Mouse (Mus musculus) cerebellum, postnatal 36 days (tissue): ENCODE results near the gene Ntm.
A peak's percentile ranks its signal among the peaks of the same experiment; 100 is the strongest.

Experiments used
- DNase-seq, 2 experiments: peaks; one replicate each; pipeline ENCODE4 v3.0.0; 2021 to 2022; ENCODE audit warnings: mixed read lengths in 2 of 2

Gene Ntm

DNA sequence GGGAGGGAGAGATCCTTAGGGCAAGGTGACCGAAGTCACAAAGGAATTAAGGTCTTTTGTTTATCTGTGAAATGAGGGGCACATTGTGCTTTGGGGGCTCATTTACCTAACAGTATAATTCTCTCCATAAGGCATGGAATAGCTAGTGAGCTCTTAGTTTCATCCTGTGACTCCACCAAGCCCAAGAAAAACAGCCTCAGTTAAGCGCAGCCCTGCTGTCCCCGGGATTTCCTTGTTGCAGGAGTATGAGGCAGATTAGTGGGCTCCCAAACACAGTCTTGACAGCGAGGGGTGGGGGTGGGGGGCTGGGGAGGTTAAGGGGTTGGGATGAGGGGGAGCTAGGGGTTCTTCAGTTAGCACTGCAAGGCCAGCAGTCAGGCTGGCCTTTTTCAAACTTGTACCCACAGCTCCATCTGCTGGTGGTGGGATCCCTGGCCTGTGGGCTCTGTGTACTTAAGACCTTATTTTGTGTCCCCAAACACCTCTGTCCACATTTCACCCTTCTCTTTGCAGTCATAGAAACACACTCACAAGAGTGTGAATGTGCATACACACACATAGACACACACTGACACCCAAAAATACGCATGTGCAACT is 504.9 kb downstream of the Ntm start:
- DNase-seq: peak; percentile 86 to 90

DNA sequence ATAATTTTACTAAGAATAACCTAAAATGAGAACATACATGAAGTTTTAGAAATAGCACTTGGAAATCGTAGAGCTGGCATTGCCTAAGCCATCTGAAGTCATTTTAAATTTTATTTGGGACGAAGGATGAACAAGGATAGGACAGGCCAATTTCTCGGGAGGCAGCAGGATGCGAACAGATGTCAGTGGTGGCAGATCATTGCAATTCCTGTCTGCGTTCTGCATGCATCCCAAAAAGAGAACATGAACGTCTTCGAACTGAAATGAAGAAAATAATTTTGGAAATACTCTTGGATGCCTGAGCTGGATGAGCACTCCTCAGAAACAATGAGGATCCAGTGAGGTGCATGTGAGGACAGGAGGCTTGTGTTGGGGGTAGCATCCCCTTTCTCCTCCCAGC is 506.9 kb downstream of the Ntm start:
- no peak for DNase-seq

DNA sequence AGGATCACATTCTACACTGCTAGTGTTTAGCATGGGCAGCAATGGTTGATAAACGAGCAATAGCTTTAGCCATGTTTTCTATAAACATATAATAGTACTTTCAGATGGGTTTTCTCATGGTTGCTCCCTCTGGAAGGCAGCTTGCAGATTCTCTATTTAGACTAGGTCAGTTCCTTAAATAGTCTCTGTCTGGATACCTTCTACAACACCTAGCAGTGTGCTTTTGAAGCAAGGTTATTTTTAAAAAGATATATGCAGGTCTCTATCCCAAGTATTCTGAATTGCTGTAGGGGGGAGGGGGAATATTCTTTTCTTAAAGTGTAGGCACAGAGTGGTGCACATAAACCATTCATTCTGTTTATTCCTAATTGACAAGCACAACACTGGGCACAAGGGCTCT is 511.7 kb downstream of the Ntm start:
- DNase-seq: no peak

DNA sequence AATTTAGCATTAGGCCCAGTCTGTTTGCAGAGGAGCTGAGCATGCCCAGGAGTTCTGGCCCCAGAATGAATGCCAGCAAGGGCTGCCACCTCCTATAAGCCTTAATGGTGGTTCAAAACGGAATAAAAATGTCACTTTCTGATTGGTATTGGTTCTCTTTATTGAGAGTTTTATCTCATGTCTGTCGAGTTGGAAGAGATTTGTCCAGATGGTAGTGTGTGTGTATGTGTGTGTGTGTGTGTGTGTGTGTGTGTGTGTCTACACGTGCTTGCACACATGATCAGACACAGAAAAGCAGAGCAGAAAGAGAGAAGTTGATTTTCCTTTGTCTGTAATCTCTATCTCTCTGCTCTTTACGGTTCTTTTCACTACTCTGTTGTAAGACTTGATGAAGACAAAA is 518.9 kb downstream of the Ntm start:
- DNase-seq: no peak

DNA sequence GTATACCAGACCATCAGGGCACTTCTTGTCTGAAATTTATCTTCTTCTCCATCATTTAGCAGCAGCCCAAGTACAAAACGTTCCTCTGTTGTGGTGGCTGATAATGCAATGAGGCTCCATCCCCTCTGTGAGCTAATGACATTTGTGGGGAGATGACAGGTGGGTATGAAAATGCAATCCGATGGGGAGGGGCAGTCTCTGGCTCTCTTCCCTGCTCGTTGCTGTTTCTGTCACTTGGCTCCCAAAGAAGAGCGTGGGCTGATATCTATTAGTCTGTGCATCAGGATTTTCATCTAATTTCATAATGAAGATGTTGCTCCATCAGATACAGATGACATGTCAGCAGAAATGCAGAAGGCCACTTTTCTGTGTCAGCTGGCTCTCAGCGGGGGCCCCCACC is 523.5 kb downstream of the Ntm start:
- no peak for DNase-seq

DNA sequence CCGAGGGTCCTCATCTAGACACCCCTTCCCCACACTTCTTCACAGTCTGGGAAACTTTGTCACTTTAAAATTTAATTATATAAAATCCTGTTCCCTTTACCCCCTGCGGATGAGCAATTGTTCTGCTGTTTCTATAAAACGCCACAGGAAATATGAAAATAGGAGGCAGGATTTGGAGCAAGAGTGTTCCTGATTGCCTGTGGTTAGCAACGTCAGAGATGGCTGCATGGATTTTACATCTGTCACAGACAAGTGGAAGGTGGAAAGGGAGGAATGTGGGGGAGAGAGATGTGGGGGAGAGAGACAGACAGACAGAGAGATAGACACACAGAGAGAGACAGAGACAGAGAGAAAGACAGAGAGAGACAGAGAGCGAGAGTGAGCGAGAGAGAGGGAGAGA is 528.3 kb downstream of the Ntm start:
- no peak for DNase-seq

DNA sequence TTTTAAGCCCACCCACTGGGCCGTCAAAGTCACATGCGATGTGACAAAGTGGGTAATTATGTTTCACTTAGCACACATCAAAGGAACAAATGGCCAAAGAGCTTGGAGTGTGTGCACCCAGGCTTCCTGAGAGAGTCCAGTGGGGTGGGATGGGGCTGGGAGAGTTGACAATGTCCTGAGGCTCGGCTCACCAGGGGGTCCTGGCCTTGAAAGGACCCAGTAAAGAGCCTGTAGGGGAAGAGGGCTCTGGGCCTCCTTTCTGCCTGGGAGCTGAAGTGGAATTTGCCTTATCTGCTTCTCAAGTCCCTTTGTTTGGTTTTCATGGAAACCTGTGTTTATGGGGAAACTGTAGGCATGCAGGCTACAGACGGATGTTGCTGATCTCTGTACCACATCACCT is 529.0 kb downstream of the Ntm start:
- no peak for DNase-seq

DNA sequence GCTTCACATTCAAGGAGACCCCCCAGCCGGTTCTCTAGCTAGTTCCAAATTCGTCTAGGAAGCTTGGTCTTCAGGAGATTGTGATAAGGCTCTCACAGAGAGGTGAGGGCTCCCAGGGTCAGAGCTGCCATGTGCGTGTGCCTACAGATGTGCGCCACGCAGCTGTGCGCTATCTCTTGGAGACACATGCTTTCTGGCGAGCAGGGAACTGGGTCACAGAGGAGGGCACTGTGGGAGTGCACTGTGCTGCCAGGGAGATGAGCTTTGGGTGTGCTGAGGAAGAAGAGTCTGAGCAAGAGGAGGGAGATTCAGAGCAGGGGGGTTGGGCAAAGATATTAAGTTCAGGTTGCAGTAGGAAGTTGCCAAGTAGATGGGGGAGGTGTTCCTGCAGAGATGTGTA is 529.8 kb downstream of the Ntm start:
- DNase-seq: no peak

DNA sequence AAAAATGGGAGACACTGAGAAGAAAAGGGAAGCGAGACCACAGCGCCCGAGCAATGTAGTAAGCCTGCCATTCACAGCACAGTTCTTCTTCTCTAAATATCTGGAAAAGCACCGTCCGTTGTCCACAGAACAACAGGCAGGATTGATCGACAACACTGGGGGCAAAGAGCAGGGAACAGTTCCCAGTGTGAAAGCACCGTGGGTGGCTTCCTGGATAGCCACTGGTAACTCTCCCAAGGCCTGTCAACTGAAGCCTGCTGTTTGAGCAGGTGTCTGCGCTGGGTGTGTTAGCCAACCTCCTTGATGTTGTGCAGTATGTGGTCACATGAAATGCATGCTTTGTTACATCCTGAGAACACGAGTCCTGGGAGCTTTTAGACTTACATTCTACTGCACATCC is 531.4 kb downstream of the Ntm start:
- DNase-seq: no peak

DNA sequence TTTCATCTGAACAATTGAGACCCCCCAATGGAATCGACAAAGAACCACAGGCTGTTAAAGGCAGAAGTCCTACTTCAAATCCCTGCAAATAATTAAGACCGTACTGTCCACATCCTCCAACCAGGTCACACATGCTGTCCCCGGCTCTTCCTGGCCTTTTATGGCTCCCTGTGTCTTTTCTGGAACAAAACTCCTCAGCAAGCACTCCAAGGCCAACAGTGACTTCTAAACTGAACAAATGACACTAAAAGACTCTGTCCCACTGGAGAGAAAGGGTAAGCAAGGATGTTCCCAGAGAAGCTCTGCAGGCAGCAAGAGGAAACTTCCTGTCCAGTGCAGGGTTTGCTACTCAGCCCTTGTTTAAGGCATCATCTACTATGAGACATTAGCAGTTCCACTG is 532.8 kb downstream of the Ntm start:
- peak in 1 of 2 experiments; percentile 33 for DNase-seq

DNA sequence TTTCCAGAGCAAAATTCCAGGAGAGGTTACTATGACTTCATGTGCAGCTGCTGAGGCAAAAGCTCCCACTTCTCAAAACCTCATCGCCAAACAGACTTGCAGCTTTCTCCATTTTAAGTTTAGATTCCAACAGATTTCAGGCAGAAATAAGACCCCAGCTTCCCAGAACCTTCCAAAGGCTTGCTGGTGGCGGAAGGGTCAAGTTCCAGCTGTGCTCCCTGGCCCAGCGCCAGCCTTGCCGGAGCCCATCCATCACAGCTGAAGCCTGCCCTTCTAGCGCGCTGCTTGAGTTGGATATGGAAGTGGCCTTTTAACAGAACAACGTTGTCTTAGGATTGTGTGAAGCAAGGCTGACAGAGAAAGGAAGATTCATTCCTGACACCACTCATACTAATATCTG is 534.6 kb downstream of the Ntm start:
- peak in 1 of 2 experiments; percentile 15 for DNase-seq

DNA sequence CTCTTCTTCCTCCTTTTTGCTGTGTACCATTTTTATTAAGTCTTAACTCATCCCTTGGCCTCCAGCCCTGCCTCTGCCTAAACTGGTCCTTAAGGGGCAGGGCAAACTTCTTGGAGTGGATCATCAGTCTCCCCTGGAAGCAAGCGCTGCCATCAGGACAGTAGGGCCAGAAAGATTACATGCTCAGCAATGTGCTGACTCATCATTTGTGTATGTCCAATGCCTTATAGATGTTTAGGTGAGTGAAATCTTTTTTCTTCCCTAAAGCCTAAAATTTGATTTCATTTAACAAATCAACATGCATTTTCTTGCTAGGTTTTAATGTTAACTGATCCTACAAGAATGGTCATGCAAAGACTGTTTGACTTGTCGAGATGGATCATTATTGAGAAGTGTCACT is 536.7 kb downstream of the Ntm start:
- DNase-seq: no peak

DNA sequence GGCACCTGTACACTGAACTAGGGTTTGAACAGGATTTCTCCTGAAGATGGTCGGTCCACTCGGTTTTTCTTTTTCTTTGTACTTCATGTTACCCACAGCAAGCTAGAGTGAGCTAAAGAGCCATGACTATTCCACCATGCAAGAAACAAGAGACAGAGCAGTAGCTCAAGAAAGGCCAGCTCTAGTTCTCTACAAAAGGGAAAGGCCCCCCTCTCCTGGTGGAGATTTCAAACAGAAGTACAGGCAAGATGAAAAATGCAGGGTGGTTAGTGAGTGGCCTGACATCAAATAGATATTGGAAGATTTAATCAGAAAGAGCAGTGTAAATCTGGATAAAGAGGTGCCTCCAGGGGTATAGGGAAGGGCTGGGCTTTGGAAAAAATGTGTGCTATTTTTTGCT is 547.4 kb downstream of the Ntm start:
- DNase-seq: no peak

DNA sequence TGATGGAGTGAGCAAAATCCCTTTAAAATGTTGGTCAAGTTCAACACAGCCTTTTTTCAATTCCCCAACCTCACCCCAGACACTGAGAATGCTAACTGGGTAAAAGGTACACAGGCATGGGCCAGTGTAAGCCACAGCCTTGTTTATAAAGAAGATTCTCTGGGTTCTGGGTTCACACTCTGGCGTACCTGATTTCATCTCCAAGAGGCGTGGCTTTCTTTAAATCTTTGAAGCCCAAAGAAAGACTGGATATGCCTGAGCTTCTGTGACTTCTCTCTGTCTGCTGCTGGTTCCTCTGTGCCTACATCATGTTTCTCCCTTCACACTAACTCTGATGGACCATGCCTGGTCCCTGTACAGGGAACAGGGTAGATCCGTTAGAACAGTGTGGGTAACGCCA is 549.8 kb downstream of the Ntm start:
- DNase-seq: peak; percentile 29 to 55

DNA sequence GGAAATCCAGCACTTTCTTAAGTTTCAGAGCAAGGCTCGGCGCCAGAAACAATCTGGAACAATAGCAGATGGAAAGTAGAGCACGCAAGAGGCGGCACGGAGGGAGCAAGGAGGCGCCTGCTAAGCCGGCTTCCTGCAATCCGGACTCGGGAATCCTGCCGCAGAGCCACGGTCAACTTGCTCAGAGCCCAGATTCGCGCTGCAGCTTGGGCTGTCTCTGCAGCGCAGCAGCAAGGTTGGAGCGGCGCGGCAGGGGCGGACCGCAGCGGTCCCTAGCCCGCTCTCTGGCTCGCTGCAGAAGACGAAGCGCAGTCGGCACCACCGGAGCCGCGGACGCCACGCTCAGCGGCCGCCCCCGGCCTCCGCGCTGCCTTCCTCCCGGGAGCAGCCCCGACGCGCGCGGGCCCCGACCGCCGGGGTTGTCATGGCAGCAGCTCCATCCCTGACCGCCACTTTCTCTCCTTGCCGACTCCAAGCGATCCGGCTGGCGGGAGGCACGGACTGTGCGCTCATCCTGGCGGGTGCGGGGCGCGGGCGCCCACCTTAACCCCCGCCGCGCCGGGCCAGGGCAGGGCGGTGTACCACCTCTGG is 550.7 kb downstream of the Ntm start:
- DNase-seq: peak; percentile 74 to 75

DNA sequence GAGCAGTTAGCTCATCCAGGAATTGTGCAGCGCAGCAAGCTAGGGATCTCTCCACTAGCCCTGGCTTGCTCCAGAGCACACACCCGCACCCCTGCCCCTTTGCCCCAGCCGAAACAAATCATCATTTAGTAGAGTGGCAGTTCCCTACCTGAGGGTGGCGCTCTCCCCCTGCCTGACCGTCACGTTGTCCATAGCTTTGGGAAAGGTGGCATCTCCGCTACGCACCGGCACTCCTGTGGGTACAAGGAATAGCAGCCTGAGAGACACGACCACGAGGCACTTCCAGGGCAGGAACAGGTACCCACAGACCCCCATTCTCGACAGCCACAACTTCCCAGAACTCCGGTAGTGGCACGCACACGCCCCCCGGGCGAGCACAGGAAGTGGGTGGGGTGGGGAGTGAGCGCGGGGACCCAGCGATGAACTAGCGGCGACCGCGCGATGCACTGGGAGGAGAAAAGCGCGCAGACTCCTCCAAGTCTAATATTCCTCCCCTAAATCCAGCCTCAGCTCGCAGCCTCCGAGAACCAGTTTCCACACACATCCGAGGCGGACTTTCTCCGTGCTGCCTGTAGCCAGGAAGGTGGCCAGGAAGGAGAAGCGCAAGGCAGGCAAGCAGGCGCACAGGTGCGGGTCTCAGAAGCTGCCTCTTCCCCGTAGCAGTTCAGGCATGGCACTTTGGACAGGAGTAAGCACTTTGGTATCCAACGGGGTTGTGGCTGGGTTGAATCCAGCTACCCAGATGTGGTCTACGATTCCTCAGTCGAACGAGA is 551.3 kb downstream of the Ntm start:
- DNase-seq: peak; percentile 93 to 96

DNA sequence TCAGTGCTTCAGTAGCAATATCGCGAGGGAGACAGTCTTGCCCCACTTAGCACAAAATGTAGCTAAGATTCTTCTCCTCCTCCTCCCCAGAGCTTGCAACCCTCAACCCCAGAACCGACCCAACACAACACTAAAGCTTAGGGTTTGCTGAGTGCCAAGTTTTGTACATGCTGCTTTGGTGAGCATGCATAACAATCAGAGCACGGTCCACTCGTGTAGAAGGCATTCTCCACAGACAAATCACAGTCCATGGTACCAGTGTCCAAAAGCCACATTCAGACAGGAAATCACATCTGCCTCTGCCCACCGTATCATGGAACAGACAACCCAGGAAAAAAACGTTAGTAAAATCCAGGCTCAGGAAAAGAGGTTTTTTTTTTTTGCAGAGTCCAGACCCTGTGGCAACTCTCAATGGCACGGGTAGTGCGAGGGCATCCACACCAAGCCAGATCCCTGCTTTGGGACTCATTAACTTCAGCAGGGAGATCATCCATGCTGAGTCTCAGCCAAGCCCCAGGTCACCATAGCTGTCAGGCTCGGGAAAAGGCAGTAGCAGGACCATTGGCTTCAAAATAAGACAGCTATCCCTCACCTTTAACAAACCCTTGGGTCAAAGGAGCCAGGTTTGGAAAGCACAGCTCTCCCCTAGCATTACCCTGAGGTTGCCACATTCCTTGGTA is 552.1 kb downstream of the Ntm start:
- DNase-seq: peak; percentile 36 to 62

DNA sequence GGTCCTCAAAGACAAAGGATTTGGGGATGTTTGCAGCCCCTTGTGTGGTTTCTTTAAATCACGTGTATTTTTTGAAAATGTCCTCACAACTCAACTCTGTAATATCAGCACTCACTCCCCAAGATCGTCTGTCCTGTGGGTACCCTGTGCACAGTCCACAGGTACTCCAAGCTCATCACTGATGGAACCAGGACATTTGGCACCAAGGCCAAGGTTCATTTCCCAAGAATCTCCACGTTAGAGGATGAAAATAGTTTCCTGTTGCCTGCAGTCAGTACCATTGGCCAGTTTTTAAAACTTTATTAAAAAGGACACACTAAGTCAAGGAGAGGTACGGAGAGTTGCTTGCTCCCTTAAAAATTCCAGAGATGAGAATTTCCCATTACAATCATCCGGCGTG is 552.7 kb downstream of the Ntm start:
- peak in 1 of 2 experiments; percentile 49 for DNase-seq

DNA sequence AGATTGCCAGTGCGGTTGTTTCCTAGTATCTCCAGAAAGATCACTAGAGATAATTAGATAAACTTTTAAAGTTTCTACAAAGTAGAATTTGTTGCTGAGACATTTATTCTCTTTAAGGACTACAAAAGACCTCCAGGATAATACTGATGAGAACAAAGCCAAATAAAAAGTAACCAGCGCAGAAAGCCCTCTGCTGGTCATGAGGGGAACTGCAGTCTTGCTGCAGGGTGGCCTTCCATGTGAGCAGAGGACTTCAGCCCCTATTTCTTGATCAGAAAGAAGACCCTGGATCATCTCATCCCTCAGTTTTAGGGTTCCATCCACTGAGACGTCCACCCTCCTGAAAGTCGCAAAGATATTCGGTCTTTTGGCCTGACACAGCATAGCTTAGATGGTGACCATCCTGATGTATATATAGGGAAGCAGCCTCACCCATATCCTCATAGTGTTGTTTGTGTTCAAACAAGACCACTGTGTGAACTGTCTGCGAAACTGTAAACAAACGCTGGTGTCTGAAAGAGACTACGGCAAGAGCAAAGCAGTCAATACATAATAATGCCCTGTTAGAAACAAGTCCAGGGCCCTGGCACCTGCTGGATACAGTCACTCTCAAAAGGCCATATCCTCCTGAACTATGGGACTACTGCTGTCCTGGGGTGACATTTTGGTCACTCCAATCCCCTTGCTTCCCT is 553.6 kb downstream of the Ntm start:
- DNase-seq: peak; percentile 80 to 88

DNA sequence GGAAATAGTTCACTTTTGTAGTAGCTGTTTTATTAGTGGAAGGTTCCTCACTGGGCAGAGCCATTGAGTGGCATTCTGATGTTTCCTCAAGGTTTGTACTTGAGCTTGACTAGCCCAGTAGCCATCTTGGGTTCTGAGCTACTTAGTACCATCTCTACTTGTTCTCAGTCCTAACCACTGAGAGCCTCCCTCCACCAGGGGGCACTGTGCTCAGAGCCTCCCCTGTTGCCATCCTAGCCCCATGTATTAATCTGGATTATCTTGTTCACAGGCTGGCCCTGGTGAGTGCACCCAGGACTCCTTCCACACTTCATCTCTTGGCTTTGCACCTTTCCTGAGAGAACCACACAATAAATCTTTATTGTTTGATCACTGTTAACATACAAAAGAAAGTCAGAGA is 555.0 kb downstream of the Ntm start:
- peak; percentile 40 to 46 for DNase-seq

DNA sequence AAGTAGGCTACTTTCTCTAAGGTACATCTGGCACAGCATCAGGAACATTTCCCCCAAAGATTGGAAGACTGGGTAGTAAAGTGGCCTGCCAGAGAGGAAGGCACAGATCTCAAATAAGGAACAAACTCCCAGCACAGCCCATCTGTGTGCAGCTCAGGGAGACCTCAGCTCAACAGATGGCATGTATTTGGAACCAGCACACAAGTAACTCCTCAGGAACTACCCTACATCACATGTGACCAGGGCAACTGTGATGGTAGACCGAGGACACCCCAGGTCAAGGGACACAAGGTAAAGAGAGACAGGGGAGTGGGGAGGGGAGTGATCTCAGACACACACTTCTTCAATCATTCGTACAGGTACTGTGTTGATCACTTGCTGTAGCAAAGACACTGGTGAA is 556.0 kb downstream of the Ntm start:
- DNase-seq: peak; percentile 25 to 50

DNA sequence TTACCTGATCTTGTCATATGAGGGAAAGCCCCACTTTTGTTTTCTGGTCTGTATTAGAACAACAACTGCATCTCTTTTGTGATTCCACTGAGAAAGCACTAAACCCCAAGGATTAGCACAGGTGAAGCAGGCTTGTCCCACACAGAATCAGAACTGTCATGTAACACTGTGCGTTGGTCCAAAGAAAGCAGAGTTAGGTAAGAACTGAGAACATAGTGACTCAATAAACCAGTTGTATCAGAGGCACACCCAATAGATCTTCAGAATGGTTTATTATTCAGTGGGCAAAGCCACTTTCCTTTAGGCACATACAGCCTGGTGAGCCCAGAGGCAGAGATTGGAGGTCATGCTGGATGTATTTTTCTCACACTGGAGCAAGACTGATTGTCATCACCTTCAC is 556.9 kb downstream of the Ntm start:
- DNase-seq: no peak

DNA sequence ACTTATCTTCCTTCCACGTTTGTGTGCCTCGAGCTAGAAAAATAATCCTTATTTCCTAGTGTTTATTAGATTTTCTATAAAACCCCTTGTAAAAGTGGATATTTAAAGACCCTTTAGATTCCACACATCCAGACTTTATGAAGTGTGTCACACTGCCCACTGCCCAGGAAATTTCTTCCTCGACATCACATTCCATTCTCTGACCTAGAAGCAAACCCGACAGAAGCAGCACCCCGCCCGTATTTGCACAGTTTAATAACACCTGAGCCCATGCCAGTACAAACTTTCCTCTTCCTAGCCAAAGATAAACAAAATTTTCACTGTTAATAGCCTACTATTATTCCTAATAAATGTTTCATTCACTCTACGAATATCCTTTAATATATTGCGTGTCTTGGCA is 562.8 kb downstream of the Ntm start:
- no peak for DNase-seq
